Mouse (Mus musculus): ENCODE measurements at regions not wholly inside any gene's neighbourhood (a gene's known extent, or its start where the extent isn't known, plus 50 kb on each side); places are given as distances from the start of the nearest gene placed in this dataset.

GRCm38 (mm10) chr16:62500334-62500733 lies 286.3 kb downstream of the Nsun3 start:
- Histone ChIP-seq H3K4me2 (ENCODE audit: low read length) (no peak overlapping the region), H3K4me3 (replicated peaks; ENCODE audit: low read depth, low read length) (no peak overlapping the region), H3K27me3 (ENCODE audit: insufficient read depth, low read length) (no peaks in the 10 kb centered on the region), H3K4me1 (replicated peaks; ENCODE audit: insufficient read depth, low read length) (no peaks in the 10 kb centered on the region), H3K27ac (no peak overlapping the region), H3K36me3 (ENCODE audit: insufficient read depth, low read length) (no peaks in the 10 kb centered on the region), H3K9me3 (replicated peaks; ENCODE audit: low read length) (no peaks in the 10 kb centered on the region), H3K9ac (ENCODE audit: low read depth, low read length) (no peak overlapping the region)
- TF ChIP-seq CTCF (IDR thresholded peaks at IDR 0.05; ENCODE audit: low read depth), result peak; percentile 25; the same call in 1 of the 2 replicates
- ATAC-seq (replicated peaks; ENCODE audit: low FRiP score, low read depth) (no peak), DNase-seq (ENCODE audit: low spot score) (no peak)
- 60% methylated on average over 6 of the region's 6 CpGs for WGBS

- Histone ChIP-seq H3K4me1 (replicated peaks; ENCODE audit: insufficient read depth, low read length) (no peaks in the 10 kb centered on the region), H3K4me3 (replicated peaks; ENCODE audit: low read depth, low read length) (no peak overlapping the region)
Measured at GRCm38 (mm10) chr16:62498761-62499160, 287.9 kb downstream of the Nsun3 start.

GRCm38 (mm10) chr16:62496697-62497096 lies 289.9 kb downstream of the Nsun3 start:
- TF ChIP-seq CTCF (IDR thresholded peaks at IDR 0.05; ENCODE audit: low read depth), result no peak

More at GRCm38 (mm10) chr16:62498761-62499160, 287.9 kb downstream of the Nsun3 start:
- no peak overlapping the region for H3K27ac ChIP-seq
- H3K4me2 ChIP-seq (ENCODE audit: low read length), result no peak overlapping the region
- H3K36me3 ChIP-seq (ENCODE audit: insufficient read depth, low read length), result no peaks in the 10 kb centered on the region
- TF ChIP-seq CTCF (IDR thresholded peaks at IDR 0.05; ENCODE audit: low read depth), result no peak
- H3K27me3 ChIP-seq (ENCODE audit: insufficient read depth, low read length), result no peaks in the 10 kb centered on the region
- DNase-seq (ENCODE audit: low spot score) (no peak), ATAC-seq (replicated peaks; ENCODE audit: low FRiP score, low read depth) (no peak)
- H3K9ac ChIP-seq (ENCODE audit: low read depth, low read length), result no peak overlapping the region
- 59% methylated on average over 5 of the region's 5 CpGs for WGBS
- no peaks in the 10 kb centered on the region for H3K9me3 ChIP-seq (replicated peaks; ENCODE audit: low read length)

GRCm38 (mm10) chr16:62470133-62470532 lies 316.5 kb downstream of the Nsun3 start:
- no peaks in the 10 kb centered on the region for H3K36me3 ChIP-seq (ENCODE audit: insufficient read depth, low read length)
- no peaks in the 10 kb centered on the region for H3K4me1 ChIP-seq (replicated peaks; ENCODE audit: insufficient read depth, low read length)
- no peak overlapping the region for H3K27ac ChIP-seq
- TF ChIP-seq CTCF (IDR thresholded peaks at IDR 0.05; ENCODE audit: low read depth), result no peak
- no peak for DNase-seq (ENCODE audit: low spot score)
- WGBS, result 90% methylated on average over 2 of the region's 2 CpGs
- no peak overlapping the region for H3K4me3 ChIP-seq (replicated peaks; ENCODE audit: low read depth, low read length)
- ATAC-seq (replicated peaks; ENCODE audit: low FRiP score, low read depth), result no peak
- H3K27me3 ChIP-seq (ENCODE audit: insufficient read depth, low read length), result no peaks in the 10 kb centered on the region
- H3K9ac ChIP-seq (ENCODE audit: low read depth, low read length), result no peak overlapping the region
- no peak overlapping the region for H3K4me2 ChIP-seq (ENCODE audit: low read length)
- H3K9me3 ChIP-seq (replicated peaks; ENCODE audit: low read length), result no peaks in the 10 kb centered on the region

More at GRCm38 (mm10) chr16:62496697-62497096, 289.9 kb downstream of the Nsun3 start:
- no peaks in the 10 kb centered on the region for H3K9me3 ChIP-seq (replicated peaks; ENCODE audit: low read length)
- no peak overlapping the region for H3K4me3 ChIP-seq (replicated peaks; ENCODE audit: low read depth, low read length)
- no peak for ATAC-seq (replicated peaks; ENCODE audit: low FRiP score, low read depth)
- DNase-seq (ENCODE audit: low spot score), result peak; percentile 8
- no peak overlapping the region for H3K9ac ChIP-seq (ENCODE audit: low read depth, low read length)
- 19% methylated on average over 9 of the region's 9 CpGs for WGBS
- no peaks in the 10 kb centered on the region for H3K4me1 ChIP-seq (replicated peaks; ENCODE audit: insufficient read depth, low read length)
- no peak overlapping the region for H3K27ac ChIP-seq
- H3K36me3 ChIP-seq (ENCODE audit: insufficient read depth, low read length), result no peaks in the 10 kb centered on the region
- no peaks in the 10 kb centered on the region for H3K27me3 ChIP-seq (ENCODE audit: insufficient read depth, low read length)
- H3K4me2 ChIP-seq (ENCODE audit: low read length), result no peak overlapping the region

GRCm38 (mm10) chr16:62469286-62469685 lies 317.3 kb downstream of the Nsun3 start:
- H3K27ac ChIP-seq, result no peak overlapping the region
- DNase-seq (ENCODE audit: low spot score), result no peak
- no peak overlapping the region for H3K4me2 ChIP-seq (ENCODE audit: low read length)
- no peaks in the 10 kb centered on the region for H3K27me3 ChIP-seq (ENCODE audit: insufficient read depth, low read length)
- WGBS, result 53% methylated on average over 3 of the region's 3 CpGs
- no peak overlapping the region for H3K4me3 ChIP-seq (replicated peaks; ENCODE audit: low read depth, low read length)
- no peak for ATAC-seq (replicated peaks; ENCODE audit: low FRiP score, low read depth)
- no peak for TF ChIP-seq CTCF (IDR thresholded peaks at IDR 0.05; ENCODE audit: low read depth)
- H3K36me3 ChIP-seq (ENCODE audit: insufficient read depth, low read length), result no peaks in the 10 kb centered on the region
- H3K4me1 ChIP-seq (replicated peaks; ENCODE audit: insufficient read depth, low read length), result no peaks in the 10 kb centered on the region
- no peak overlapping the region for H3K9ac ChIP-seq (ENCODE audit: low read depth, low read length)
- no peaks in the 10 kb centered on the region for H3K9me3 ChIP-seq (replicated peaks; ENCODE audit: low read length)

GRCm38 (mm10) chr16:62468846-62469245 lies 317.8 kb downstream of the Nsun3 start:
- no peak for ATAC-seq (replicated peaks; ENCODE audit: low FRiP score, low read depth)
- no peak overlapping the region for H3K9ac ChIP-seq (ENCODE audit: low read depth, low read length)
- DNase-seq (ENCODE audit: low spot score), result no peak
- no peak overlapping the region for H3K4me3 ChIP-seq (replicated peaks; ENCODE audit: low read depth, low read length)
- no peak for TF ChIP-seq CTCF (IDR thresholded peaks at IDR 0.05; ENCODE audit: low read depth)
- H3K27me3 ChIP-seq (ENCODE audit: insufficient read depth, low read length), result no peaks in the 10 kb centered on the region
- no peaks in the 10 kb centered on the region for H3K36me3 ChIP-seq (ENCODE audit: insufficient read depth, low read length)
- H3K27ac ChIP-seq, result no peak overlapping the region
- no peaks in the 10 kb centered on the region for H3K9me3 ChIP-seq (replicated peaks; ENCODE audit: low read length)
- no peaks in the 10 kb centered on the region for H3K4me1 ChIP-seq (replicated peaks; ENCODE audit: insufficient read depth, low read length)
- no peak overlapping the region for H3K4me2 ChIP-seq (ENCODE audit: low read length)
- 16% methylated on average over 3 of the region's 3 CpGs for WGBS

- H3K27me3 ChIP-seq (ENCODE audit: insufficient read depth, low read length), result no peaks in the 10 kb centered on the region
- no peaks in the 10 kb centered on the region for H3K36me3 ChIP-seq (ENCODE audit: insufficient read depth, low read length)
- H3K27ac ChIP-seq, result no peak overlapping the region
- 39% methylated on average over 4 of the region's 4 CpGs for whole genome bisulfite sequencing
- DNase-seq (ENCODE audit: low spot score), result no peak
- H3K4me3 ChIP-seq (replicated peaks; ENCODE audit: low read depth, low read length), result no peak overlapping the region
- H3K4me2 ChIP-seq (ENCODE audit: low read length), result no peak overlapping the region
- H3K9me3 ChIP-seq (replicated peaks; ENCODE audit: low read length), result no peaks in the 10 kb centered on the region
- no peak for ATAC-seq (replicated peaks; ENCODE audit: low FRiP score, low read depth)
- H3K9ac ChIP-seq (ENCODE audit: low read depth, low read length), result no peak overlapping the region
- H3K4me1 ChIP-seq (replicated peaks; ENCODE audit: insufficient read depth, low read length), result no peaks in the 10 kb centered on the region
- TF ChIP-seq CTCF (IDR thresholded peaks at IDR 0.05; ENCODE audit: low read depth), result no peak
Measured at GRCm38 (mm10) chr16:62459949-62460551, 326.6 kb downstream of the Nsun3 start.
